Mouse (Mus musculus) urinary bladder, postnatal 4 days (tissue): ENCODE results near the gene Zmynd8.

Source experiments
- DNase-seq, 2 experiments: peaks; one replicate each; pipeline ENCODE4 v3.0.0; 2021 to 2022; ENCODE audit warnings: low spot score in 2 of 2

Zmynd8 gene

DNA sequence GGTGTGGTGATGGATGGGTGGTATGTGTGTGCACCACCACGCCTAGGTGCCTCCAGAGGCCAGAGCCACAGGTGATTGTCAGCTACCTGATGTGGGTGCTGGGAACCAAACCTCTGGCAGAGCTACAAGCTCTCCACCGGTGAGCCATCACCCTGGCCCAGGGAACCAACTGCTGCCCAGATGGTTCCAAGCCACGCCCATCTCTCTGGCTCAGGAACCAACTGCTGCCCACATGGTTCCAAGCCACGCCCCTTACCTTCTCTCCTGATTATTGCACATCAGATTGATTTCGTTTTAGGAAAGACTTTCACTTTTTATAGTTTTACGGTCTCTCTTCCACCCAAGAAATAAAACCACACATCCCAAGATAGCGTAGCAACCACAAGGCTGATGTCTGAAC, 150.8 kb downstream of the Zmynd8 start:
- DNase-seq: no peak

DNA sequence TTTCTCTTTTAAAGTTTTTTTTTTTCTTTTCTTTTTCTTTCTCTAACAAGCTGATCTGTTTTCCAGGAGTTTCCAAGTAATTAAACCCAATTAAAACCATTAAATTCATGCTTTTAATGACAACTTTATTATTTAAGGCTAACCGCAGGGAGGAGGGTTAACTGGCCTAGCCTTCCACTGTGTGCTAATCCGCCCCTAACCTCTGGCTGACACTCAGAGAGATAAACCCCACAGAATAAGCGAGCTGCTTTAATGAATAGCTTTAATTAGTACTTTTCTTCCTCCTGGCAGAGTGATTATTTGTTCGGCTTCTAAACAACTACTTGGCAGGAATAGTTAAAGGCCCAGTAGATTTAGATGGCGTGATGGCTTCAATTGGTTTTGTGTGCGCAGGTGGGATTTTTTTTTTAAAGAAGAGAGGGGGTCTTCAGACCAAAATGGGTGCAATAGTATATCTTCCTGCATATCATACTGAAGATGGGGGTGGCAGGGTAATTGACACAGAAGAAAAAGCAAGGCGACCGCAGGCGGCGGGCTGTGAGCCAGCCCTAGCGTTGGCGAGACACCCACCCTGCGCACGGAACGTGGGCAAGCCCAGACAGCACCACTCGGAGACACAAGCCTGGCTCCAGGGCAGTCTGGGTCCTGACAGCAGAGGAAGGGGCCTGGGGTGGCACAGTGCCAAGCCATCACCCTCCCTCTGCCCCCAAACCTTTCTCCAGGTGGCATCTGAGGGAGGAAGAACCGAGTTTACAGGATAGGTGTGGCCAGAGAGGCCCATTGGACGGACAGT, 153.3 kb downstream of the Zmynd8 start:
- no peak for DNase-seq

DNA sequence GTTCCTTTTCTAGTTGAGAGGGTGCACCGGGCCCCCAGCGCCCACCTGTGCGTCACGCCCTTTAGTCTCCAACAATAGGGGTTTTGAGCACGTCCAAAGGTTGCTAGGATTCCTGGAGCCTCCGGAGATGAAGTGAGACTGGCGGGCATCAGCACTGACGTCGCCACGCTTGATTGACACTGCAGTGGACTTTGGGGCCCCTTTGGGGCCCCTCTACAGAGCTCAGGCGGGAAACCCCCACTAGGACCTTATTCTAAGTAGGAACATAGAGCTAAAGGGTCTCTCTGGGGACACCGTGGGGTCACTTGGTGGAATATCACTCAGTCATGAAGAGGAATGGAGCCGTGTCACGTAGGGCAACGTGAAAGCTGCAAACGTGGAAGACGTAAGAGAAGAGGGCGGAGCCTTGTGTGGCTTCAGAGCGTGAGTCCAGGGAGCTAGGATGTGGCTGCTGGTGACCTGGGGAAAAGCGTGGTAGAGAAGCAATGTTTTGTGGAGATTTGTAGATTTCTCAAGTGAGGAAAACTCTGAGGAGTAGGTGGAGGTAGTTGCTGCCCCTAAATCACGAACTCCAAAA, 156.5 kb downstream of the Zmynd8 start:
- DNase-seq: no peak

DNA sequence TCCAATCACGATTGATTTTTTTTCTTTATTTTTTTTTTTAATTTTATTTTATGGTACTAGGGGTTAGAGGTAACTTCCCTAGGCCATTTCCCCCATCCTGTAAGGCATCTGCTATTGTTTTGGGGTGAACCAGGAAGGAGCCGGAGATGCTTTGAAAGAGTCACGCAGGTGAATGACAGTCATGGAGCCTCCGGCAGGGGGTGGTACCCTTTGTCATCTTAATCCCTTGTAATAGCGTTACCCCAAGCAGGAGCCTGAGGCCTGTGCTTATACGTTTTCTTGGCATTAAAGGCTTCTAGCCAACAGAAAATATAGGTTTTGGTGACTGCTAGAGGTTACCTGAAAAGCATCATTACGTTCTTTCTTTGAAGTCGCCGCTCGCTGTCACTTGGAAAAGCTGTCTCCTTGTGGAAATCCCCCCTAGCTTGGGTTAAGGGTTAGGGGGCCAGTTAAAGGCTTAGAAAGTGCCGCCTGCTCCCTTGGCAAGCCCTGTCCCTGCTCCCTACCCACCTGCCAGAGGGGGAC, 157.2 kb downstream of the Zmynd8 start:
- DNase-seq: no peak

DNA sequence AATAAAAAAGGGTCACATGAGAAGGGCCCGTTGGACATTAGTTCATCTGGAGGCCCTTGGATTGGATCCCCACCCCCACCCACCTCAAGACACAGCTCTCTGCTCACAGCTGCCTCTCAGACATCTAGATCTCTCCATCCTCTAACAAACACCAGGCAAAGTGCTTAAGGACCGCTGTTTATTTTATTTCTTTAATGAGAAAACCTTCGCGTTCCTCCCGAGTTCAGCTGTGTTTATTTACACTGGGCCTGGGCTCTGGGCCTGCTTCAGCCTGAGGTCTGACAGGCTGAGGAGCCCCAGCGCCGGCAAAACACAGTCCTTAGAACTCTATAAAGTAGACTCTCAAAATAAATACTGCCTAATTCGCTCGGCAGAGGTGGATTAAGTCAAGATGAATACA, 157.8 kb downstream of the Zmynd8 start:
- no peak for DNase-seq

DNA sequence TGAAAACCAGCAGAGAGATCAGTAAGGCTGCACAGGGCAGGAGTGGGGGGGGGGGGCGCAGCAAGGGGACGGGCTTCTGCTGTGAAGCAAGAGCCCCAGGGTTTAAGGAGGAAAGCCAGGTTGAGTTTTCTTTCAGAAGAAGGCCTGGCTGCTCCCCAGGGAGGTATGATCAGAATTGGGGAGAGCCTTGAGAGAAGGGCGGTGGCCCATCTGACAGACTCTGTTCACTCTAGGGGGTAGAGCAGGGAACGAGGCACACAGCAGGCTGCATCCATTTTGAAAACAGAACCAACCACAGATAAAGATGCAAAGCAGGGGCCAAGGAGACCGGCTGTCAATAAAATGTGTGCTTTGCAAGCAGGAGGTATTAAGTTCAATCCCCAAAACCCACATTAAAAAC, 158.4 kb downstream of the Zmynd8 start:
- no peak for DNase-seq

DNA sequence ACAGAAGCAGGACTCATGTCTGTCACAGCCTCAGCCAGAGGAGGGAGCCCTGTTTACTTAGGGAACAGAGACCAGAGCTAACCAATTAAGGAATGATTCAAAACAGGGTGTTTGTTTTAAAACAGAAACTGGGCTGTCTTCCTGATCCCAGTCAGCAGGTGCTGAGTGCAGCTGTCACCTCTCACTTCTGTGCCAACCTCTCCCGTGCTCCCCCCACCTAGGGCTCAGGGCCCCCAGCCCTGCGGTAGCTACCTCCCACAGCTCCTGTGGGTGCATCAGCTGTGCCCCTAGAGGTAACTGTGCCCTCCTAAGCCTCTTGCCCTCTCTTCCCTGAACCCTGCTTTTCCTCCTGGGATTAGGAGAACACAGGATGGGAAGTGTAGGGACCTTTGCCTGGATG, 162.5 kb downstream of the Zmynd8 start:
- DNase-seq: no peak
